Mouse (Mus musculus): ENCODE measurements around the gene Shf.

DNA sequence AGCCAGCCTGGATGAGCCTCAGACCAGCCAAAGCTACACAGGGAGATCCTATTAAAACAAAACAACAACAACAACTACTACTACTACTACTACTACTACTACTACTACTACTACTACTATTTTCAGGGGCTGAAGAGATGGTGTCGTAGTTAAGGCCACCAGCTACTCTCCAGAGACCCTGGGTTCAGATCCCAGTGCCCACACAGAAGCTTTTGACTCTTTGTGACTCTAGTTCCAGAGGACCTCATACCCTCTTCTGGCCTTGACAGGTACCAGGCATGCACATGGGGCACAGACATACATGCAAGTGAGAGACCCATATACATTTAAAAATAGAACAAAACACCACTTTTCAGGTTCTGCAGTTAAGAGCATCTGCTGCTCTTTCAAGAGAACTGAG, 3.6 kb upstream of the Shf start:
- TF ChIP-seq CTCF (IDR thresholded peaks at IDR 0.05; ENCODE audit: control insufficient read depth, insufficient read depth, low read length) (no peak), POLR2A (IDR thresholded peaks at IDR 0.05; ENCODE audit: borderline replicate concordance, control insufficient read depth, low read depth, low read length) (no peak)

Measured in bone marrow, adult 2 months (tissue).